Mouse (Mus musculus): ENCODE results near the gene Lysmd4.

DNA sequence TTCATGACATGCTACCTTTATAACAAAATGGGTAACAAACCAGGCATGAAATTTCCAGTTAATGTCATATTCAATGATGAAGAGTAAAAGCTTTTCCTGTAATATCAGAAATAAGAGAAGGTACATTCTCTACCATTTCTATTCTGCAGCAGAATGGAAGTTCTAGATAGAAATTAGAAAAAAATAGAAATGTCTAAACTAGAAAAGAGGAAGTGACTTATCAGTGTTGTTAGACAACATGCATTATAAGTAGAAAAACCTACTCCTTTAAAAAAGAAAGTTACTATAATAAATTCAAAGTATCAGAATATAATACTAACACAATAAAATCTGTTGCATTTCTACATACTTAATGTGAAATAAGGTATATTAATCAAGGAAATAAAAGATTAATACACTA is 96.4 kb downstream of the Lysmd4 start:
- TF ChIP-seq CTCF (conservative IDR thresholded peaks at IDR 0.05; ENCODE audit: low read length) (no peak), NANOG (IDR thresholded peaks at IDR 0.05; ENCODE audit: borderline replicate concordance, low read length) (no peak), POU5F1 (IDR thresholded peaks at IDR 0.05; ENCODE audit: borderline replicate concordance, low read length) (no peak)

Data from E14TG2a.4 (cell line).